Mouse (Mus musculus) neural tube, embryonic 12.5 days (tissue): ENCODE results near the gene N4bp2l2. TPM values are rescaled to one million over a fixed set of nuclear protein-coding genes. Genes with fewer than 3 reads are reported as not detected.

Experiments
- ATAC-seq: fragments of 200-750 bp; cut with Nextera tagmentation; 2 replicates; pipeline ENCODE4 v1.8.0; 2017; ENCODE audit warnings: low read depth, mild to moderate bottlenecking, moderate TSS enrichment, moderate library complexity; ENCODE audit not compliant: low FRiP score
- H3K27ac ChIP-seq: fragments of 300-500 bp; sonication (generic); 2 replicates; pipeline ENCODE4 v1.5.1; 2016
- H3K27me3 ChIP-seq: fragments of 300-500 bp; sonication (generic); replicated peaks from 2 replicates; pipeline ENCODE4 v1.6.1; 2016; ENCODE audit warnings: mild to moderate bottlenecking
- H3K36me3 ChIP-seq: fragments of 300-500 bp; sonication (generic); 2 replicates; pipeline ENCODE4 v1.6.1; 2016; ENCODE audit warnings: mild to moderate bottlenecking
- H3K4me1 ChIP-seq: fragments of 300-500 bp; sonication (generic); 2 replicates; pipeline ENCODE4 v1.6.1; 2016
- H3K4me2 ChIP-seq: fragments of 300-500 bp; sonication (generic); replicated peaks from 2 replicates; pipeline ENCODE4 v1.6.1; 2016; ENCODE audit warnings: mild to moderate bottlenecking
- H3K4me3 ChIP-seq: fragments of 300-500 bp; sonication (generic); 2 replicates; pipeline ENCODE4 v1.5.1; 2016
- H3K9ac ChIP-seq: fragments of 300-500 bp; sonication (generic); 2 replicates; pipeline ENCODE4 v1.6.1; 2016; ENCODE audit warnings: mild to moderate bottlenecking
- H3K9me3 ChIP-seq: fragments of 300-500 bp; sonication (generic); 2 replicates; pipeline ENCODE4 v1.6.1; 2016; ENCODE audit warnings: mild to moderate bottlenecking
- WGBS: fragments of 180-500 bp; shearing (Covaris S2); methylation state at CpG from one replicate; pipeline ENCODE4 v1.1.7; 2016; 5-methylcytosine and 5-hydroxymethylcytosine counted together
- polyA plus RNA-seq: library from polyadenylated mRNA; unstranded; fragments of >200 nt; fragmentation: Nextera tagmentation; extraction: Ambion mirVana; gene quantifications from 2 replicates; pipeline ENCODE4 v1.2.1, GENCODE M21; 2016

Gene N4bp2l2
- polyA plus RNA-seq, 1 experiment from 2014 or later = 41.1 TPM

DNA sequence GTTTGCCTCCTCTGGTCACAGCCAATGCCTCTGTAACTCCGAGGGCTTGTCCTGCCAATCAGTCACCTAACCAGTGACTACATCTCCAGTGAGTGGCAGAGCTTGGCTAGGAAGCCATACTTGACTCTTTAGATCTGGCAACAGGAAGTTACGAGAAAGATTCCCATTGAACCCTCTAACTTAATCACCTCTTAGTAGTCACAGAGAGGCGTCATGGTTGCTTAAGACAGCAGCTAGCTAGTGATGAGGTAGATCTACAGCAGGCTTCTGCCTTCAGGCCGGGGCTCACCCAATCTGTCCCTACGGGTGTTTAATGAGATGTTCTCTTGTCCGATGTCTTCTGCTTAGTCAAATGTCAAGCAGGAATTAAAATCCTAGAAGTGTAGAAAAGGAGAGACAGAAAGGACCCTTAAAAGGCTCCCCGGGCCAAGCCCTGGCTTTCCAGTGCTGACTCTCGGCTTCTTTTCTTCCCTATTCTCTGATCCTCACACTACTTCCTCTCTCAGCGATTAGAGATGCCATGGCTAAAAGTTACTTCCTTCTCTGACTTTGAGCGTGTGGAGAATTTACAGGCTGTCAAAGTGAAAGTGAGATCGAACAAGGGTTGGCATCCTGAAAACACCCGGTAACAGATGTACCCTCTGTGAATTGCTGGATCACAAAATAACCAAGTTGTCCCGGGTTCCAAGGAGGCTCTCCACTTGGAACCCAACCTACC, 73.6 kb downstream of the N4bp2l2 start:
- Histone ChIP-seq H3K4me2 (no peak overlapping the region), H3K27me3 (peaks cover 43% of the 10 kb centered on the region), H3K4me3 (no peak overlapping the region), H3K36me3 (no peaks in the 10 kb centered on the region), H3K9ac (no peak overlapping the region), H3K27ac (no peak overlapping the region), H3K9me3 (no peaks in the 10 kb centered on the region), H3K4me1 (peaks cover 19% of the 10 kb centered on the region)
- no peak for ATAC-seq
- 73% methylated on average over 13 of the region's 13 CpGs for WGBS

DNA sequence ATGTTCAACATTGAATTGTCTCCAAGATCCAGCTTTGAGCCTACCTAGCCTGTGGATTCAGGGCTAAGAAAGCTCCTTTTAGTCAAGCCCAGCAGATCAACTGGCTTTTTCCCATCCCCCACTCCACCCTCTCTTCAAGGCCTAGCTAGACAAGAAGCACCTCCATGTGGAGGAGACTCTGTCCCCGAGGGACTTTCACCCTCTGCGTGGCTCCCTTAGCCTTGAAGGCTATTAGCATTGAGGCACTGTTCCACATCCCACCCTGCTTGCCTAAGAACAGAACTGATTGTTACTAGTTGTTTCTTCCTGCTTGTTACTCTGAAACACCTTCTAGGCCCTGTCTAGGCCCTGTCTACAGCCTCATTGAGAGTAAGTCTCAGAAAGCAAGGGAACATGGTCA, 76.0 kb downstream of the N4bp2l2 start:
- ATAC-seq = no peak
- Histone ChIP-seq H3K4me3 (no peak overlapping the region), H3K36me3 (no peaks in the 10 kb centered on the region), H3K4me2 (no peak overlapping the region), H3K9ac (no peak overlapping the region), H3K27me3 (peaks cover 30% of the 10 kb centered on the region), H3K27ac (no peak overlapping the region), H3K9me3 (no peaks in the 10 kb centered on the region), H3K4me1 (peaks cover 18% of the 10 kb centered on the region)
- WGBS = 81% methylated on average over 2 of the region's 2 CpGs

DNA sequence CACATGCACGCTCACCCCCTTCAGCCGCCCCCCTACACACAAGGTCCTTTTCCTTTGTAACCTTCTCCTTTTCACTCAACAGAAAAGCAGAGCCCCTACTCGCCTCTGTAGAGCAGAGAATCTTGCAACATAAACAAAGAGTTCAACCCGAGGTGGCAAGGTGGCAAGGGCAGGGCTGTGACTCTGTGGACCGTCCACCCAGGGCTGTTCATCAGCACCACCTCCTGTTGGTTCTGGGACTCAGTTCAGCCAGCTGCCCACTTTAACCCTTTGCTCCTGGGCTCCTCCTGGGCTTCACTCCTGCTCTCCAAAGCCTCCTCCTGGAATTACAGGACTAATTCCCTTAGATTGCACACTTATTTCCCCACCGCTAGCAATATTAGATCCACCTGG, 81.7 kb downstream of the N4bp2l2 start:
- H3K4me2 ChIP-seq = no peak overlapping the region
- WGBS = 55% methylated on average over 6 of the region's 6 CpGs
- no peaks in the 10 kb centered on the region for H3K9me3 ChIP-seq
- no peak overlapping the region for H3K27ac ChIP-seq
- H3K4me3 ChIP-seq = no peak overlapping the region
- H3K9ac ChIP-seq = no peak overlapping the region
- no peaks in the 10 kb centered on the region for H3K27me3 ChIP-seq
- no peaks in the 10 kb centered on the region for H3K36me3 ChIP-seq
- H3K4me1 ChIP-seq = no peaks in the 10 kb centered on the region
- no peak for ATAC-seq

DNA sequence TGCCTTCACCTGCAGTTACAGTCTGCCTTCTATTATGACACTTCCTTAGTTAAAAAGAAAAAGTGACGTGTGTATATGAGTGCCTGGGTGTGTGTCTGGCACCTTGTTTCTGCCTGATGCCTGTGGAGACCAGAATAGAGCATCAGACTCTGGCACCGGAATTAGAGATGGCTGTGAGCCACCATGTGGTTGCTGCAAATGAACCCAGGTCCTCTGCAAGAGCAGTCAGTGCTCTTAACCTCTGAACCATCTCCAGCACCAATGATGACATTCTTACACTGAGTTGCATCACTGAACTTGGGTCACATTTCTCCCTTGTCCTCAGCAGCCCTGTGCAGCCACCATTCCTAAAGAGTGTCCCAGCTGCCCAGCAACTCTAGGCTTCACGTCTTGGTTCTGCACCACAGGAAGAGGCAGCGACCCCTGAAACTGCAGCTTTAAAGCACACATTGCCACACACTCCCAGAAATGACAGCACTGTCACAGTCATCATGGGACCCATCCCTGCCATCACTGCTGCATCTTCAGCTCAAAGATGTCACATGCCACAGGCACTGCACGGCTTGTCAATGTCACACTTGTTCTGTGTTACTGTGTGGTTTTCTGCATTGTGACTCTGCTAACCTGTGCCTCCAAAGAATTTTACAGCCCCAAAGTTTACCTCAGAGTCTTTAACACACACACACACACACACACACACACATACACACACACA, 82.2 kb downstream of the N4bp2l2 start:
- H3K27me3 ChIP-seq = no peaks in the 10 kb centered on the region

DNA sequence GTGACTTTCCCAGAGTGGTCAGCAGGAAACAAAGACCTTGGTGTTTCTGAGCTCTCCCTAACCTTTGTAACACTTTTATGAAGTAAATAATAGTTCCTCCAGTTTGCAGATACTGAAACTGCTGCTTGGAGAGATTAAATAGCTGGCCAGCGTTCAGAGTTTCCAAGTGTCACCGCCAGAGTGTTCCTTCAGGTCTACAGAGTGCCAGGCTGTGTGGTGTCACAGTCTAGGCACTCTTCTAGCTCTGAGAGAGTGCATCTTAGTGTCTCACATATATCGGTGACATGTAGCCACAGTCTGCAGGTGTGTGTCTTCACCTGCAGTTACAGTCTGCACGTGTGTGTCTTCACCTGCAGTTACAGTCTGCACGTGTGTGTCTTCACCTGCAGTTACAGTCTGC, 82.8 kb downstream of the N4bp2l2 start:
- ATAC-seq = no peak
- Histone ChIP-seq H3K9me3 (no peaks in the 10 kb centered on the region), H3K4me1 (no peaks in the 10 kb centered on the region), H3K27ac (no peak overlapping the region), H3K27me3 (no peaks in the 10 kb centered on the region), H3K9ac (no peak overlapping the region), H3K36me3 (no peaks in the 10 kb centered on the region), H3K4me2 (no peak overlapping the region), H3K4me3 (no peak overlapping the region)
- 90% methylated on average over 5 of the region's 5 CpGs for WGBS

More for the DNA sequence above, 82.2 kb downstream of the N4bp2l2 start:
- H3K4me2 ChIP-seq = no peak overlapping the region
- H3K4me1 ChIP-seq = no peaks in the 10 kb centered on the region
- no peak overlapping the region for H3K27ac ChIP-seq
- H3K9ac ChIP-seq = no peak overlapping the region
- no peak for ATAC-seq
- H3K9me3 ChIP-seq = no peaks in the 10 kb centered on the region
- no peak overlapping the region for H3K4me3 ChIP-seq
- H3K36me3 ChIP-seq = no peaks in the 10 kb centered on the region
- WGBS = 79% methylated on average over 5 of the region's 5 CpGs

DNA sequence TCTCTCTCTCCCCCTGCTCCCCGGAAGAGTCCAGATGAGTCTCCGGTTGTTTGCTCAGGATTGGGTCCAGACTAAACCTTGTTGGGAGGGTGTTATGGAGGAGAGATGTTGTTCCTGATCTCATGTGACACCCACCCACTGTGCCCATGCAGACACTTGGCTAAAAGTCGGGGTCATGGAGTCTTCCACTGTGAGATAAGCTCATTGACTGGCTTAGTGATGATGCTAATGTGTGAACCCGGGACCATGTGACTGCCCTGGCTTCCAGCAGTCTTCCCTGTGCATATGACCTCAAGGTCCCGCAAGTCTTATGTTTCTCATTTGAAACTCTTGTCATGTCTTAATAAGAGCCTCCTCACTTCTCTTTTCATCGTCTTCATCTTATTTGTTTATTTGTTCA, 84.8 kb downstream of the N4bp2l2 start:
- H3K27me3 ChIP-seq = no peaks in the 10 kb centered on the region
- ATAC-seq = no peak
- H3K27ac ChIP-seq = no peak overlapping the region
- H3K36me3 ChIP-seq = no peaks in the 10 kb centered on the region
- no peaks in the 10 kb centered on the region for H3K9me3 ChIP-seq
- whole genome bisulfite sequencing = 83% methylated on average over 6 of the region's 6 CpGs
- no peak overlapping the region for H3K4me3 ChIP-seq
- no peaks in the 10 kb centered on the region for H3K4me1 ChIP-seq
- no peak overlapping the region for H3K4me2 ChIP-seq
- H3K9ac ChIP-seq = no peak overlapping the region

DNA sequence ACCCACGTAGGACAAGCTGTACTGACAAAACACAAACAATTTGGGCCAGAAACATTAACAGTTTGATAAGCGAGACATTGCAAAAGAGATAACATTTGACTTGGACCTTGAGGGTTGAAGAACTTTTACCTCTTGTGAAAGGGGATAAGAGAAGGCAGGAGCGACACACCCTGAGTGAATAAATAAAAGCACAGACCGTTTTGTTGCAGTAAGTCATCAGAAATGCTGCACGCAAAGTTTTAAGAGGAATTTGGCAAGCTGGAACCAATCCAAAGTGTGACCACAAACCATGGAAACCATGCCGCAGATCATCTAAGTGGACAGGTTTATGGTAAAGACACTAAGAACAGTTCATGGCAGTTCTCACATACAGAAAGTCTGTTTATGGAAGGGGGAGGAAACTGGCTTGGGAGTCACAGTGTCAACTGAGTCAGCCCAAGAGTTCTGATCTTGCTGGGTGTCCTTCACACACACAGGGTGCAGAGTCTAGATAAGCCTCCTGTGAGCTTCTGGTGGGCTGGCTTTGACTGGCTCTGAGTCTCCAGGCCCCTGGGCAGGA, 87.3 kb downstream of the N4bp2l2 start:
- ATAC-seq = no peak
- Histone ChIP-seq H3K36me3 (peaks cover 3% of the 10 kb centered on the region; the same call in 1 of the 2 replicates), H3K4me1 (no peaks in the 10 kb centered on the region), H3K9me3 (no peaks in the 10 kb centered on the region), H3K4me2 (no peak overlapping the region), H3K9ac (no peak overlapping the region), H3K4me3 (no peak overlapping the region), H3K27ac (no peak overlapping the region), H3K27me3 (no peaks in the 10 kb centered on the region)
- WGBS = 85% methylated on average over 6 of the region's 6 CpGs

DNA sequence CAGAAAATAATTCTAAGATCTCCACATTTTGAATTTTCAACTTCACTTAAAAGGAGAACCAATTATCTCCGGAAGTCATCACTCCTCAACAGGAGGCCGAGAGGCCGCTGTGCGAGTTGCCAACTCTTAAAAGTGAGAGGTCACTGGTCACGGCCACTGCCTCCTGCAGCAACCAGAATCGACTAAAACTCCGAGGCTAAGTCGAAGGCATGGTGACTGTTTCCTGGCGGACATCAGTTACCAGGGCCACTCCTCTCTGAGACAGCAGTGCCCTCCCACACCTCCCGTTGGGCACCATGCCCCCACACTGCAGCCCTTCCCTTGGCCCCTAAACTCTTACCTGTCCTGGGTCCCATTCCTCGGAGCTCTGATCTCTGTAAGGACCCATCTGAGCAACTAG, 89.2 kb downstream of the N4bp2l2 start:
- H3K27ac ChIP-seq = no peak overlapping the region
- no peak for ATAC-seq
- no peak overlapping the region for H3K9ac ChIP-seq
- H3K36me3 ChIP-seq = peaks cover 21% of the 10 kb centered on the region
- no peaks in the 10 kb centered on the region for H3K9me3 ChIP-seq
- H3K27me3 ChIP-seq = no peaks in the 10 kb centered on the region
- H3K4me1 ChIP-seq = no peaks in the 10 kb centered on the region
- no peak overlapping the region for H3K4me2 ChIP-seq
- WGBS = 88% methylated on average over 11 of the region's 11 CpGs
- no peak overlapping the region for H3K4me3 ChIP-seq

DNA sequence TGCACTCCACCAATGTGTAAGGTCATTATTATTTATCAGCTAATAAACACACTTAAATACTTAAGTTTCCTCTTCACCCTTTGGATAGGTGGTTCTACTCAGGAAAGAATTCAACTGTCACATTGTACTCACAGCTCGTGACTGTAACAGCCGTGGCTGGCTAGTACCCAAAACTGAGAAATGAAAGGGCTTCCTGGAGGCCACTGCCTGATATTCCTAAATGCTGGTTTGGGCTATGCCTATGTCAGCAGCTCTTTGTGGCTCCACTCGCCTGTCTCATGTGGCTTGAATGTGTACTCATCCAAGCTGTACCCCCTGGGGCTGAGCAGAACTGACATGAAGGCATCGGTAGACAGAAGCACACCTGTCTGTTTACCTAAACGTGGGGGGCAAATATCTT, 91.1 kb downstream of the N4bp2l2 start:
- H3K9ac ChIP-seq = no peak overlapping the region
- H3K4me1 ChIP-seq = no peaks in the 10 kb centered on the region
- ATAC-seq = no peak
- H3K27me3 ChIP-seq = no peaks in the 10 kb centered on the region
- no peak overlapping the region for H3K4me3 ChIP-seq
- peaks cover 23% of the 10 kb centered on the region for H3K36me3 ChIP-seq
- H3K4me2 ChIP-seq = no peak overlapping the region
- H3K9me3 ChIP-seq = no peaks in the 10 kb centered on the region
- no peak overlapping the region for H3K27ac ChIP-seq
- WGBS = 88% methylated on average over 5 of the region's 5 CpGs

DNA sequence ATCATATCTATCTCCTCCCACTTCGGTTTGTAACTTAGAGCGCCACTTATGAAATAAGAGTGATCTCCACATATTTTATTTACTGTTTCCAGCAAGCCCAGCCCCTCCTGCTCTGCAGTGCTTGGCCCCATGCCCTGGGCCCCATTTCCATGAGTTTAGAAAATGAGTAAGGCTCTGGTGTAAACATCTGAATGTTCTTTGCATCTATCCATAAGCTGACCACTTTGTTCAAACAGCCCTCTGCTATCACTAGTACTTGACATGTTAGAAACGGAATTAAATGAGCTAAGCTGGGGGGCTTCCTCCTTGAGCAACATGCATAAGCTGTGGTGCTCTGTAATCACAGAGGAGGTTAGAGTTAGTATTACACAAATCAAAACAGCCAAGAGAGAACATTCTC, 91.6 kb downstream of the N4bp2l2 start:
- Histone ChIP-seq H3K27ac (no peak overlapping the region), H3K4me2 (no peak overlapping the region), H3K4me1 (no peaks in the 10 kb centered on the region), H3K36me3 (peaks cover 26% of the 10 kb centered on the region), H3K9ac (no peak overlapping the region), H3K4me3 (no peak overlapping the region), H3K9me3 (no peaks in the 10 kb centered on the region), H3K27me3 (no peaks in the 10 kb centered on the region)
- no peak for ATAC-seq
- WGBS = 93% methylated on average over 3 of the region's 3 CpGs

DNA sequence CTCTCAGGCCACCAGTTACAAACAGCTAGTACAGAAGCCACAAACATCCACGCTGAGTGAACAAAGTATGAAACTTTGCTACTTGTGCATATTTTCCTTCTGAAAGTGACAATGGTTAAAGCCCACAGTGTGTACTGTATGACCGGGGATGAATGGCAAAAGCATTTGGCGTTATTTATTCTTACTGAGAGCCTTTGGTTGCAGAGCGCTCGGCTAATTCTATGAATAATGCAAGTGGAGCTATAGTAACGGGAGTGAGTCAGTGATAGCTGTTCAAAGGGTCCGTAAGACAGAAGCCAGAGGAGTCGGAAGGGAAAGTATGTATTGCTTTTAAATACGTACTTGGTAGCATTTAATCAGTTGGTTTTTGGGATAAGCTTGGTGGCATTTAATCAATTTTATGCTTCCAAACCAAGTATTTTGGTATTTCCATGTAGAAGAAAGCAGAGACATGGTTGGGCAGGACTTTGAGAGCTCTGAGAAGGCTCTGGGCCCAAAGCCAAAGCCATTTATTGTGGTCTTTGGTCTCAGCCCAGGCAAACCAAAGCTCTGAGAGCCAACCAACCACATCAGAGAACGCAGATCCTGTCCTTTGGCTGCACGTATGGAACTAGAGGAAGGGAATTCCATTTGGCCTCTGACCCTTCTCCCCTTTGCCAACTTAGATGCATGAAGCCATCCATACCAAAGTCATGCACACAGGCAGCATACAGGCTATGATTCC, 95.3 kb downstream of the N4bp2l2 start:
- Histone ChIP-seq H3K27me3 (no peaks in the 10 kb centered on the region), H3K4me1 (no peaks in the 10 kb centered on the region), H3K36me3 (peaks cover 42% of the 10 kb centered on the region), H3K9me3 (no peaks in the 10 kb centered on the region), H3K4me2 (no peak overlapping the region), H3K9ac (no peak overlapping the region), H3K4me3 (no peak overlapping the region), H3K27ac (no peak overlapping the region)
- ATAC-seq = no peak
- WGBS = 84% methylated on average over 11 of the region's 11 CpGs

DNA sequence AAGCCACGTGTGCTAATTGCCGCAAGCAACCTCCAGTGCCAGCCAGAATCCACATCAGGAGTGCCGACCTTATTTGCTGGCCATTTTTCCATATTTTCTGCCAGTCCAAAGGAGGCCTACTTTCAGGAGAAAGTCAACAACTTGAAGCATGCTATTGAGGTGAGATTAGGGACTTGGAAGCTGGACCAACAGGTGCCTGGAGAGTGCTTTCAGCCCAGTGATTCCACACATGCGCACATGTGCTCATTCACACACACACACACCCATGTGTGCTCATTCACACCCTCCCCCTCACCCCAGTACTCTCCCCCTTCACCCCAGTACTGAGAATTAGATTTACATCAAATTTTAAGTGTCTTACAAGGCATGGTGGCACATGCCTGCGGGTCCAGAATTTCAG, 99.0 kb downstream of the N4bp2l2 start:
- Histone ChIP-seq H3K27ac (no peak overlapping the region), H3K27me3 (no peaks in the 10 kb centered on the region), H3K4me3 (no peak overlapping the region), H3K4me1 (no peaks in the 10 kb centered on the region), H3K36me3 (peaks cover 29% of the 10 kb centered on the region), H3K9me3 (no peaks in the 10 kb centered on the region), H3K9ac (no peak overlapping the region), H3K4me2 (no peak overlapping the region)
- no peak for ATAC-seq
- WGBS = 91% methylated on average over 5 of the region's 5 CpGs
